Mouse (Mus musculus): ENCODE data around the gene Atp5g1. TPM values are rescaled to one million over a fixed set of nuclear protein-coding genes. Genes with fewer than 3 reads are reported as not detected.

Atp5g1 gene
- polyA plus RNA-seq, 1 experiment from 2014 or later = 547 TPM

GRCm38 (mm10) chr11:96071013-96071412 is 4.5 kb downstream of the Atp5g1 start:
- H3K36me3 ChIP-seq = peaks cover 14% of the 10 kb centered on the region
- no peak overlapping the region for H3K9ac ChIP-seq
- 93% methylated on average over 1 of the region's 1 CpGs for WGBS
- no peak overlapping the region for H3K27ac ChIP-seq (replicated peaks)
- H3K4me2 ChIP-seq (replicated peaks) = no peak overlapping the region
- no peak for ATAC-seq (ENCODE audit: insufficient number of reproducible peaks, low FRiP score, low TSS enrichment, low read depth)
- peaks cover 14% of the 10 kb centered on the region for H3K4me1 ChIP-seq
- H3K4me3 ChIP-seq (replicated peaks) = no peak overlapping the region
- no peaks in the 10 kb centered on the region for H3K27me3 ChIP-seq
- H3K9me3 ChIP-seq (replicated peaks) = no peaks in the 10 kb centered on the region

GRCm38 (mm10) chr11:96070353-96070752 is 5.1 kb downstream of the Atp5g1 start:
- WGBS = 87% methylated on average over 7 of the region's 7 CpGs

DNA sequence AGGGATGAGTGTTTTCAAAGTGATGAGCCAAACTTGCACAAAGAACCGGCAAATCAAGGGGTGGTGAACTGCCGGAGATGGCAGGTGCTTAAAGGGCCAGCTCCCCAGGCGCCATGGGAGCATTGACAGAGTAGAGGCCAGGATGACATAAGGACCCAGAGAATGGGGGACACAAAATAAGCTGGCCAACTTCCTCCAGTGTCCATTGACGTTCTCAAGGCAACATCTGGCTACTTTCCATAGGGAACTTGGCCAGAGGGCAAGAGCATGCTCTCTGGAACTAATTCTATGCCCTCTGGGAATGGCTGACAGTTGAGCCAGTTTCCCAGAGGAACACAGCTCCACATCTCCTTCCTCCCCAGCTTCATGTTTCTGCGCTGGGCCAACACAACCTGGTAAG is 7.2 kb downstream of the Atp5g1 start:
- Histone ChIP-seq H3K27ac (replicated peaks) (no peak overlapping the region), H3K9me3 (replicated peaks) (no peaks in the 10 kb centered on the region), H3K36me3 (peaks cover 14% of the 10 kb centered on the region), H3K4me3 (replicated peaks) (no peak overlapping the region), H3K4me2 (replicated peaks) (no peak overlapping the region), H3K4me1 (peaks cover 17% of the 10 kb centered on the region), H3K9ac (no peak overlapping the region), H3K27me3 (no peaks in the 10 kb centered on the region)
- ATAC-seq (ENCODE audit: insufficient number of reproducible peaks, low FRiP score, low TSS enrichment, low read depth) = no peak
- 61% methylated on average over 5 of the region's 5 CpGs for WGBS

More at GRCm38 (mm10) chr11:96070353-96070752, 5.1 kb downstream of the Atp5g1 start:
- H3K36me3 ChIP-seq = peaks cover 14% of the 10 kb centered on the region
- no peak for ATAC-seq (ENCODE audit: insufficient number of reproducible peaks, low FRiP score, low TSS enrichment, low read depth)
- H3K9ac ChIP-seq = no peak overlapping the region
- H3K9me3 ChIP-seq (replicated peaks) = no peaks in the 10 kb centered on the region
- H3K27ac ChIP-seq (replicated peaks) = no peak overlapping the region
- no peak overlapping the region for H3K4me2 ChIP-seq (replicated peaks)
- peaks cover 19% of the 10 kb centered on the region for H3K4me1 ChIP-seq
- no peak overlapping the region for H3K4me3 ChIP-seq (replicated peaks)
- no peaks in the 10 kb centered on the region for H3K27me3 ChIP-seq

GRCm38 (mm10) chr11:96065215-96065911 is 10.1 kb downstream of the Atp5g1 start, which contains the start of gene Ube2z:
Gene Ube2z, minus strand, starts transcription at chr11:96065388.
- H3K27me3 ChIP-seq = no peaks in the 10 kb centered on the region
- H3K27ac ChIP-seq (replicated peaks) = peak within 1 kb of the TSS; percentile 85
- peaks cover 12% of the 10 kb centered on the region for H3K36me3 ChIP-seq
- ATAC-seq (ENCODE audit: insufficient number of reproducible peaks, low FRiP score, low TSS enrichment, low read depth) = peak; percentile 97
- peak within 1 kb of the TSS; percentile 80 for H3K4me2 ChIP-seq (replicated peaks)
- H3K4me3 ChIP-seq (replicated peaks) = peak within 1 kb of the TSS; percentile 94
- 5% methylated on average over 50 of the region's 50 CpGs for WGBS
- H3K9ac ChIP-seq = peak within 1 kb of the TSS; percentile 95
- H3K9me3 ChIP-seq (replicated peaks) = no peaks in the 10 kb centered on the region
- peaks cover 28% of the 10 kb centered on the region for H3K4me1 ChIP-seq

GRCm38 (mm10) chr11:96064521-96065214 is 10.8 kb downstream of the Atp5g1 start:
- under 1% methylated on average over 63 of the region's 64 CpGs for WGBS
- peaks cover 28% of the 10 kb centered on the region for H3K4me1 ChIP-seq
- H3K36me3 ChIP-seq = peaks cover 17% of the 10 kb centered on the region
- H3K27ac ChIP-seq (replicated peaks) = peak overlapping the region; percentile 85
- ATAC-seq (ENCODE audit: insufficient number of reproducible peaks, low FRiP score, low TSS enrichment, low read depth) = peak; percentile 58
- H3K9ac ChIP-seq = peak overlapping the region; percentile 95
- H3K9me3 ChIP-seq (replicated peaks) = no peaks in the 10 kb centered on the region
- peak overlapping the region; percentile 94 for H3K4me3 ChIP-seq (replicated peaks)
- H3K27me3 ChIP-seq = no peaks in the 10 kb centered on the region
- H3K4me2 ChIP-seq (replicated peaks) = peak overlapping the region; percentile 80

- H3K36me3 ChIP-seq = peaks cover 70% of the 10 kb centered on the region
- WGBS = 94% methylated on average over 4 of the region's 4 CpGs
These were observed 17.2 kb downstream of the Atp5g1 start for GRCm38 (mm10) chr11:96058309-96058708.

DNA sequence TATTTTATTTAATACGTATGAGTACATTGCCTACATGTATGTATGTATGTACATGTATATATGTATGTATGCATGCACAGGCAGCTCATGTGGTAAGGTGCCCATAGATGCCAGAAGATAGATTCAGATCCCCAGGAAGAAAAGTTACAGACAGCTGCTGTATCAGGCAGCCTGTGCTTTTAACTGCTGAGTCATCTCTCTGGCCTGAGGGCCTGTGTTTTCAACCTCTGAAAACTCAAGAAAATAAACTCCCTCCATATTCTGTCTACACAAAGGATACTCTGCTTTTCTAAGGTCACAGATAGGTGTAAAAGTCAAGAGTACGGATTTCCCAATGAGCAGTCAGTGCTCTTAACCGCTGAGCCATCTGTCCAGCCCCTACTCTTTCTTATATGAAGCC is 24.6 kb downstream of the Atp5g1 start:
- WGBS = 98% methylated on average over 3 of the region's 3 CpGs
- H3K4me3 ChIP-seq (replicated peaks) = no peak overlapping the region
- ATAC-seq (ENCODE audit: insufficient number of reproducible peaks, low FRiP score, low TSS enrichment, low read depth) = no peak
- H3K36me3 ChIP-seq = peaks cover 83% of the 10 kb centered on the region
- H3K9ac ChIP-seq = no peak overlapping the region
- H3K9me3 ChIP-seq (replicated peaks) = no peaks in the 10 kb centered on the region
- H3K27me3 ChIP-seq = no peaks in the 10 kb centered on the region
- H3K4me2 ChIP-seq (replicated peaks) = no peak overlapping the region
- no peak overlapping the region for H3K27ac ChIP-seq (replicated peaks)
- H3K4me1 ChIP-seq = no peaks in the 10 kb centered on the region

More at GRCm38 (mm10) chr11:96058309-96058708, 17.2 kb downstream of the Atp5g1 start:
- Histone ChIP-seq H3K9ac (no peak overlapping the region), H3K9me3 (replicated peaks) (no peaks in the 10 kb centered on the region), H3K27ac (replicated peaks) (no peak overlapping the region), H3K4me2 (replicated peaks) (no peak overlapping the region), H3K4me3 (replicated peaks) (no peak overlapping the region), H3K4me1 (peaks cover 11% of the 10 kb centered on the region), H3K27me3 (no peaks in the 10 kb centered on the region)
- ATAC-seq (ENCODE audit: insufficient number of reproducible peaks, low FRiP score, low TSS enrichment, low read depth) = no peak

DNA sequence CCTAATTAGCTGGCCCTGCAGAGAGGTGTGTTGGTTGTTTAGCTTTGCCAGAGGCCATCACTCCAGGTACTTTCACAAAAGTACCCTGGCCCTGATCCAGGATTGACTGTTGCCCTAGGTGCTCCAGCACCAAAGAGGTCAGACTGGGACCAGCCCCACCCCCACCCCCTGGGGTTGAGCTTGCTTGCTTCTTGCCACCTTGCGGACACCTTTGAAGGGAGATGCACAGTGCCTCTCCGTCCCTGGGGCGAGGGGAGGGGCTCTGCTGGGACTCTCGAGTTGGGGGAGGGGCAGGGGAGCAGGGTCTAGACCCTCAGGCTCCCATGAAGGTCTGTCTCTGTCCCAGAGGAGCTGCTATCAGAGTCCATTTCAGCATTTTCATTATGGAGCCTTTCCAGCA is 25.5 kb downstream of the Atp5g1 start:
- H3K36me3 ChIP-seq = peaks cover 81% of the 10 kb centered on the region
- H3K9me3 ChIP-seq (replicated peaks) = no peaks in the 10 kb centered on the region
- no peaks in the 10 kb centered on the region for H3K27me3 ChIP-seq
- no peaks in the 10 kb centered on the region for H3K4me1 ChIP-seq
- H3K27ac ChIP-seq (replicated peaks) = no peak overlapping the region
- no peak overlapping the region for H3K4me3 ChIP-seq (replicated peaks)
- H3K4me2 ChIP-seq (replicated peaks) = no peak overlapping the region
- ATAC-seq (ENCODE audit: insufficient number of reproducible peaks, low FRiP score, low TSS enrichment, low read depth) = no peak
- H3K9ac ChIP-seq = no peak overlapping the region
- 75% methylated on average over 4 of the region's 4 CpGs for WGBS

DNA sequence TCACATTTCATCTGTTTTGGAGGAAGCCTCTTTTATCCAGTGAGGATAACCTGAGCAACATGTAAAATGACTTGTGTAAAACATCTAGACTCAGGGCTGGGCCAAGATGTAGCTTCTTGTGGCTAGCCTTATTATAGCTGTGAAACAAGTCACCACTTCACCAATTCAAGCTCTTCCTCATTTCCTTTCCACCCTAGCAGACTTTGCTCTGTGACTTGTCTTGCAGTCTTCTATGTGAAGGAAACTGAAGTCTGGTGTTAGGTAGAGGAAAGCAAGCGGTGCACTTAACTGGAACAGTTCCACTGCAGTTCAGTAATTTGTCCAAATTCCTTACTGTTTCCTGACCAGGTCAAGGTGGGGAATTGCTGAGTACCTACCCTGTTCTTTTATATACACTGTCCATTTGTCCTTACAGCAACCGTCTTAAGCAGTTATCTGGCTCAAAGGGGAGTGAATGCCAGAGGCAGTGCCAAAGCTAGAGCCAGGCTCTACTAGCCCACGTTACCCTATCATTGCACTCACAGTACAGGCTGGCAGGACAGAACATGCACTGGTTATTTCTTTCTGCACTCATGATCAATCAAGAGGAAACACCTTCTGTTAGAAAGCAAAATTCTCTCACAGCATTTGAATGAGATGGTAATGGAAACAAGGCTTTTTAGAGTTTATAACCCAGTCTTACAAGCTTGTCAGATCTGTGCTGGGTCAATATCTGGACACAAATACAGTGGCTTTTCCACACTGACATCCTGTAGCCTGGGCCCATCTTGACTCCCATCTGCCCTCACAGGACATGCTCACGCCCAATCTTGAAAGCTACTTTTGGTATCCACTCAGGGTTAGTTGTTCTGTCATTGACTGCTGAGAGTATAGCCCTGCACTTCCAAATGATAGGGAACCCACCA is 27.7 kb downstream of the Atp5g1 start:
- Histone ChIP-seq H3K9me3 (replicated peaks) (no peaks in the 10 kb centered on the region), H3K27me3 (no peaks in the 10 kb centered on the region), H3K4me1 (no peaks in the 10 kb centered on the region), H3K27ac (replicated peaks) (no peak overlapping the region), H3K4me2 (replicated peaks) (no peak overlapping the region), H3K36me3 (peaks cover 76% of the 10 kb centered on the region), H3K4me3 (replicated peaks) (no peak overlapping the region), H3K9ac (no peak overlapping the region)
- 84% methylated on average over 4 of the region's 4 CpGs for WGBS
- no peak for ATAC-seq (ENCODE audit: insufficient number of reproducible peaks, low FRiP score, low TSS enrichment, low read depth)

DNA sequence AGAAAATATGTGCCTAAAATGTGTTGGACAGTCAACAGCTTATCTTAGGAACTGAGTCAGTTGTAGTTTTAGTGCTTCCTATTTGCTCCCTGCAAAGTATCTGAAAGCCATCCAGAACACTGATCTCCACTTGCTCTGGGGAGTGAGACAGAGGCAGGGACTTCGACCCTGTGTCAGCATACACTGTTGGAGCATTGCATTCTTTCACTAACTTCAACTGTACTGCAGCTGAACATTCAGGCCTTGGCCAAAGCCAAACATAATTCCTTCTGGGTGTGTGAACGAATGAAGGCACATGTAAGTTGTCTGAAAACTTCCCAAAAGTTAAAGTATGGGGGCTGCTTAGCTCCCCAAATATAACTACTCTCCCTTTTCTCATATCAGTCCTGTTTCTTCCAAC is 28.7 kb downstream of the Atp5g1 start:
- H3K27me3 ChIP-seq = no peaks in the 10 kb centered on the region
- H3K9me3 ChIP-seq (replicated peaks) = no peaks in the 10 kb centered on the region
- peak overlapping the region; percentile 22; the same call in 1 of the 2 replicates for H3K27ac ChIP-seq (replicated peaks)
- H3K4me2 ChIP-seq (replicated peaks) = no peak overlapping the region
- H3K4me1 ChIP-seq = no peaks in the 10 kb centered on the region
- no peak overlapping the region for H3K9ac ChIP-seq
- H3K36me3 ChIP-seq = peaks cover 70% of the 10 kb centered on the region
- ATAC-seq (ENCODE audit: insufficient number of reproducible peaks, low FRiP score, low TSS enrichment, low read depth) = no peak
- no peak overlapping the region for H3K4me3 ChIP-seq (replicated peaks)
- WGBS = 76% methylated on average over 2 of the region's 2 CpGs

DNA sequence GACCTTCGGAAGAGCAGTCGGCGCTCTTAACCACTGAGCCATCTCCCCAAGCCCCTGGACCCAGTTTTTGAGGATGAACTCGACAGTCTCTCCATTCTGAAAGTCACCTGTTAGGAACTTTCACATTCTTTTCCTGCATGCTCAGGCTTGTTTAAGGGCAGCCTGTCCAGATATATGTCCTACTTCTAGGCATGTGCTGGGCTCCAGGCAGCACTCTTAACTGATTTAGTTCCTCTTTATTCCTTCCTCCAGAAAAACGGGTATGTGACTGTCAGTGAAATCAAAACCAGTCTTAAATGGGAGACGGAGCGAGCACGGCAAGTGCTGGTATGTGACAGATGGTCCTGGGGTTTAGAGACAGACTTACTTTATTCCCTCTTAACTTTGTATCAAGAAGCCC is 29.4 kb downstream of the Atp5g1 start:
- ATAC-seq (ENCODE audit: insufficient number of reproducible peaks, low FRiP score, low TSS enrichment, low read depth) = no peak
- 51% methylated on average over 8 of the region's 8 CpGs for WGBS
- Histone ChIP-seq H3K9ac (no peak overlapping the region), H3K4me2 (replicated peaks) (no peak overlapping the region), H3K27me3 (no peaks in the 10 kb centered on the region), H3K4me1 (no peaks in the 10 kb centered on the region), H3K4me3 (replicated peaks) (no peak overlapping the region), H3K36me3 (peaks cover 64% of the 10 kb centered on the region), H3K27ac (replicated peaks) (no peak overlapping the region), H3K9me3 (replicated peaks) (no peaks in the 10 kb centered on the region)
